Mouse (Mus musculus) frontal cortex, adult 2 months (tissue): Measurements from ENCODE around the gene Fry. TPM values are rescaled to one million over a fixed set of nuclear protein-coding genes. Genes with fewer than 3 reads are reported as not detected.

Experiments used
- DNase-seq, 2 experiments: peaks; one replicate each; pipeline ENCODE4 v3.0.0; 2022; ENCODE audit warnings: low spot score in 1 of 2; ENCODE audit errors: extremely low spot score in 1 of 2
- polyA plus RNA-seq: library from polyadenylated mRNA; depleted of rRNA; stranded (reverse); fragments of >200 nt; gene quantifications from 2 replicates; pipeline ENCODE4 v1.2.3, GENCODE M21; 2012; rRNA removed

The Fry gene
- 73.7 and 80.9 TPM in 2 replicates for polyA plus RNA-seq

- DNase-seq, result peak; percentile 87 to 96
These were observed at the start of gene Fry for GRCm38 (mm10) chr5:150118455-150119241. Gene Fry (plus strand): TSS chr5:150118645.

GRCm38 (mm10) chr5:150070086-150070485, 48.4 kb upstream of the Fry start:
- DNase-seq, result peak in 1 of 2 experiments; percentile 85

GRCm38 (mm10) chr5:150071738-150072137, 46.7 kb upstream of the Fry start:
- DNase-seq, result no peak

- DNase-seq, result peak in 1 of 2 experiments; percentile 15
These were observed 38.3 kb upstream of the Fry start for GRCm38 (mm10) chr5:150079866-150080797.

- no peak for DNase-seq
These were observed 35.7 kb upstream of the Fry start for GRCm38 (mm10) chr5:150082696-150083095.

GRCm38 (mm10) chr5:150083190-150083589, 35.3 kb upstream of the Fry start:
- no peak for DNase-seq

- peak in 1 of 2 experiments; percentile 71 for DNase-seq
These were observed 20.8 kb upstream of the Fry start for GRCm38 (mm10) chr5:150097620-150098019.

- DNase-seq, result no peak
These were observed 19.7 kb upstream of the Fry start for GRCm38 (mm10) chr5:150098754-150099153.

GRCm38 (mm10) chr5:150101789-150102188, 16.7 kb upstream of the Fry start:
- DNase-seq, result no peak

- no peak for DNase-seq
These were observed 12.1 kb upstream of the Fry start for GRCm38 (mm10) chr5:150106358-150106757.

- no peak for DNase-seq
These were observed 7.2 kb upstream of the Fry start for GRCm38 (mm10) chr5:150111236-150111635.

GRCm38 (mm10) chr5:150114007-150114406, 4.4 kb upstream of the Fry start:
- peak in 1 of 2 experiments; percentile 37 for DNase-seq

GRCm38 (mm10) chr5:150114778-150115177, 3.7 kb upstream of the Fry start:
- DNase-seq, result no peak

- no peak for DNase-seq
These were observed 3.0 kb upstream of the Fry start for GRCm38 (mm10) chr5:150115271-150116092.

GRCm38 (mm10) chr5:150116216-150116905, 2.1 kb upstream of the Fry start:
- DNase-seq, result no peak

- no peak for DNase-seq
These were observed 1.6 kb upstream of the Fry start for GRCm38 (mm10) chr5:150116906-150117216.

- no peak for DNase-seq
These were observed 356 bp upstream of the Fry start for GRCm38 (mm10) chr5:150118124-150118454.

- DNase-seq, result no peak
These were observed 2.2 kb downstream of the Fry start for GRCm38 (mm10) chr5:150120676-150121075.

GRCm38 (mm10) chr5:150122095-150122494, 3.6 kb downstream of the Fry start:
- no peak for DNase-seq

- DNase-seq, result peak in 1 of 2 experiments; percentile 61
These were observed 4.1 kb downstream of the Fry start for GRCm38 (mm10) chr5:150122571-150122970.
